Mouse (Mus musculus) cortical plate, adult 2 months (tissue): ENCODE measurements around the gene Tulp1.

Experiments
- CTCF ChIP-seq: fragments of 200-500 bp; IDR thresholded peaks from 2 replicates; pipeline ENCODE4 v1.5.1; 2011; ENCODE audit warnings: mild to moderate bottlenecking, control low read depth, low read length; ENCODE audit not compliant: insufficient read depth; ENCODE audit errors: extremely low read depth
- POLR2A ChIP-seq: fragments of 200-500 bp; IDR thresholded peaks from 2 replicates; pipeline ENCODE4 v1.6.1; 2011; ENCODE audit warnings: mild to moderate bottlenecking, low read length, control low read depth; ENCODE audit not compliant: insufficient read depth; ENCODE audit errors: extremely low read depth

DNA sequence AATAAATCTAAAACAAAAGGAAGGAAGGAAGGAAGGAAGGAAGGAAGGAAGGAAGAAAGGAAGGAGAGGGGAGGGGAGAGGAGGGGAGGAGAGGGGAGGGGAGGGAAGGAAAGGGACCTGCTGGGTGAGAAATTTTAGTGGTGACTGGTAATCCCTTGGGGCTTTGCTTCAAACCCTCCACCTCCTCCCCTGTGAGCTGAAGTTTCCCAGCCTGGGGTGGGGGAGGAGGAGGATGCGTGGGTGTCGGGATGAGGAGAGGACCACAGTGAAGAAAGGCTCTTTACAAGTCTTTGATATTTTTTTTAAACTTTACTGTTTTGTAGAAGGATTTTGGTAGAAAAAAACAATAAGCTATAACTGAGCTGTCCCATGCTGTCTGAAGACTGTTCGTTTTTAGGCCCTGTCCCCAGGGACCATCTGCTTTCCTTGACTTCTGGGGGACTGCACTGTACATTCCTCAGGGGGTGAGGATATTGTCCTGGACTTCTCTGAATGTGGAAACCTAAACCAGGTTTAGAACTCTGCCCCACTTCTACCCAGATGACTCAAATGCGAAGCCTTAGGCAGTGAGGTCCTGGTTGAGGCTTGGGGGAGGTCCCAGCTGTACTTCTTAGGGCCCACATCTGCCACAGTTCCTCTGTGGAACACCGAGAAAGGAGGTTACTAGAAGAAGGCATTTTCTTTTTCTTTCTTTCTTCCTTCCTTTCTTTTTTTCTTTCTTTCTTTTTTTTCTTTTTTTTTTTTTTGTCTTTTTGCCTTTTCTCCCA lies 53.5 kb downstream of the Tulp1 start:
- TF ChIP-seq POLR2A (no peak), CTCF (no peak)
